Mouse (Mus musculus): ENCODE results near the gene Pik3r6. TPM values are rescaled to one million over a fixed set of nuclear protein-coding genes. Genes with fewer than 3 reads are reported as not detected.

The Pik3r6 gene
- total RNA-seq, 2 experiments from 2014 or later: 5.0 to 6.4 TPM

- intact Hi-C loops (cut with DNase I): loop anchor here (5.0 to 10.0 kb wide), 4 partner anchors 127 to 310 kb away; partner anchors contain the start of genes Myh10 and Ndel1
- TF ChIP-seq CTCF (IDR thresholded peaks at IDR 0.05): no peak
- DNase-seq (ENCODE audit: extremely low spot score in 1 of 2, low spot score in 2 of 2): no peak
- H3K27ac ChIP-seq: no peak overlapping the region
- no peak overlapping the region for H3K4me3 ChIP-seq
Observed at GRCm38 (mm10) chr11:68565032-68565429, 62.2 kb downstream of the Pik3r6 start.

DNA sequence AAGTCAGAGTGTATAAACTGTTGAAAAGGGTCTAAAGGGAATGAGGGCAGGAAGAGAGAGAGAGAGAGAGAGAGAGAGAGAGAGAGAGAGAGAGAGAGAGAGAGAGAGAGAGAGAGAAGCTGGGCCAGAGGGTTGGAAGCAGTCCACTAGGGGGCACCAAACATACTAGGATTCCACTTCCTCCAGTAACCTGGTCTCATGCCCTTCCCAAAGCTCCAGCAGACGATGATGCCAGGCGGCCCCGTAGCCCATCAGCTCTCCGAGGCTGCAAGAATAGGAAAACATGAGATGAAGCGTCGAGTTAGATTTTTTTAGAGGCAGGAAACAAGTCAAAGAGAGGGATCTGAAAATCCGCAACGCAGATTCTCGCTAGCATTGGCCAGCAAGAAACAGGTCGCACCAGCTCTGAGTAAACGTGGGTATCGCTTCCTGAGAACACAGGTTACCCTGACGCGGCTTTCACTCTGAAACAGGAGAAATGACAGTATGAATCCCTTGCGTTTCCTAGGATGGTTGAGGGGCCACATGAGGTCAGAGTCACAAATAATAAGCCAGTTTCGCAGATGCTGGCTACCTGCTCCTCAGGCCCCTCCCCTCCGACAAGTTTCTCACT is 63.7 kb downstream of the Pik3r6 start:
- peak; percentile 60 for TF ChIP-seq CTCF (IDR thresholded peaks at IDR 0.05)
- intact Hi-C loops (cut with DNase I): loop anchor here (1.0 to 10.0 kb wide), 5 partner anchors 23 to 308 kb away; partner anchors contain the start of genes Myh10 and Ndel1
- H3K27ac ChIP-seq: no peak overlapping the region

DNA sequence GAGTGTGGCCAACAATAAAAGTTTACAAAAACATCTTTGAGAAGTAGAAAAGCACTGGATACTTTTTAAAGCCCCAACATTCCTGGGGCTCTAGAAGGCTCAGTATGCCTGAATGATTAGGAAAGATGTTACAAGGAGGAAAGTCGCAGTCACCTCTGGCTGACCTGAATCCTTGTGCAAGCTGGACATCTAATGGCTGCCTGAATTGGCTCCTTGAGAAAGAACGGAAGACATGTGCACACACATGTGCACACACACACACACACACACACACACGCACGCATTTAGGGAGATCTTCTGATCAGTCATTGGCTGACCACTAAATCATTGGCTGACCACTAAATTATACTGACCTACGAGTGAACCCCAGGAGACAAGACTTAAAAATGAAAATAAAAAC is 68.0 kb downstream of the Pik3r6 start:
- Histone ChIP-seq H3K27ac (no peak overlapping the region), H3K4me3 (no peak overlapping the region)
- DNase-seq (ENCODE audit: extremely low spot score in 1 of 2, low spot score in 2 of 2): no peak
- intact Hi-C loops (cut with DNase I): no loop called here
- TF ChIP-seq CTCF (IDR thresholded peaks at IDR 0.05): no peak

More for the DNA sequence above, 63.7 kb downstream of the Pik3r6 start:
- DNase-seq (ENCODE audit: extremely low spot score in 1 of 2, low spot score in 2 of 2): peak; percentile 81 to 82
- H3K4me3 ChIP-seq: peak overlapping the region; percentile 43

DNA sequence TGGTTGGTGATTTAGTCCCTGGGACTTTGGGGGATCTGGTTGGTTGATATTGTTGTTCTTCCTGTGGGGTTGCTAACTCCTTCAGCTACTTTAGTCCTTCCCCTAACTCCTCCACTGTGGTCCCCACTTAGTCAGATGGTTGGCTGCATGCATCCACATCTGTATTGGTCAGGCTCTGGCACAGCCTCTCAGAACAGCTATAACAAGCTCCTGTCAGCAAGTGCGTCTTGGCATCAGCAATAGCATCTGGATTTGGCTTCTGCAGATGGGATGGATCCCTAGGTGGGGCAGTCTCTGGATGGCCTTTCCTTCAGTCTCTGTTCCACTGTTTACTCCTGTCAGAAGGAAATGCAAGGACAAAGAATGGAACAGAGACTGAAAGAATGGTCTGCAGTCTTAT is 74.3 kb downstream of the Pik3r6 start:
- no peak for TF ChIP-seq CTCF (IDR thresholded peaks at IDR 0.05)
- no peak overlapping the region for H3K4me3 ChIP-seq
- intact Hi-C loops (cut with DNase I): no loop called here
- DNase-seq (ENCODE audit: extremely low spot score in 1 of 2, low spot score in 2 of 2): no peak
- no peak overlapping the region for H3K27ac ChIP-seq

DNA sequence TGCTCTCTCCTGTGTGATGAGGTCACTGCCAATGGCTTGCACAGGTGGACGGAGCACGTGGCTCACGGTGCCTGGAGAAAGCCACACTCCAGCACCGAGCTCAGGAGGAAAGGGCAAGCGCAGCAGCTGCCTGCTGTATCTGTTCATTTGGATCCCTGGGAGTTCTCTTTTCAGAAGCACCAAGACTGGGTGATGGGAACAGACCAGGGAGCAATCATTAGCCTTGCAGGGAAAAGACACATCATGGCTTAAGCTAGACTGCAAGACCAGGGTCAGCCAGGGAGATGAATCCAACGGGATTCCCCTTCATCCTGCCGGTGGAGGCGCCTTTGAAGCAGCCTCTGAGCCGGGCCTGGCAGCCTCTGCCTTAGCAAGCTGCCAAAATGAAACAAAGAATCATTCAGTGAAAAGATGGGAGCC is 76.7 kb downstream of the Pik3r6 start:
- TF ChIP-seq CTCF (IDR thresholded peaks at IDR 0.05): no peak; the same call in 1 of the 2 replicates
- intact Hi-C loops (cut with DNase I): no loop called here
- no peak overlapping the region for H3K4me3 ChIP-seq
- DNase-seq (ENCODE audit: extremely low spot score in 1 of 2, low spot score in 2 of 2): peak; percentile 40 to 42
- no peak overlapping the region for H3K27ac ChIP-seq

DNA sequence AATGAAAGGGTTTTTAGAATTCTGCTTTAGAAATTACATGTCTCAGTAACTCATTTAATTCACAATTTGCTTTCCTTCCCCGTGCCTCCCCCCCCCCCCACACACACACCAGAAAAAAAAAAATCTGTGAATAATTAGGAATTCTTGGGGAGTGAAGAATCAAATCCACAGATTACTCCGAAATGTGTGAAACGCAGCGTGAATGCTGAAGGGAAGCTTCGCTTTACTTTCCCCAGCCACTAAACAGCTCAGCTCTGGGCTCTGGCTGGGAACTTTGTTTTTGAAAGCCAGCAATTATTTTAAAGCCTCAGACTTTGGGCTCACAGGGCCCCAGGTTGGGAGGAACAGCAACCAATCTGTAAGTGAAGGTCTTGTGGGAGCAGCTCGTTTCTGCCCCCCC is 77.7 kb downstream of the Pik3r6 start:
- intact Hi-C loops (cut with DNase I): no loop called here
- no peak for TF ChIP-seq CTCF (IDR thresholded peaks at IDR 0.05)
- no peak overlapping the region for H3K4me3 ChIP-seq
- H3K27ac ChIP-seq: no peak overlapping the region
- no peak for DNase-seq (ENCODE audit: extremely low spot score in 1 of 2, low spot score in 2 of 2)

GRCm38 (mm10) chr11:68583225-68583624 is 80.4 kb downstream of the Pik3r6 start:
- TF ChIP-seq CTCF (IDR thresholded peaks at IDR 0.05): no peak
- peak; percentile 52 to 54 for DNase-seq (ENCODE audit: extremely low spot score in 1 of 2, low spot score in 2 of 2)
- Histone ChIP-seq H3K4me3 (peak overlapping the region; percentile 16; the same call in 1 of the 2 replicates), H3K27ac (no peak overlapping the region; the same call in 1 of the 2 replicates)
- intact Hi-C loops (cut with DNase I): loop anchor here (2.0 kb wide), 1 partner anchor 110 kb away; no protein-coding TSS in a partner anchor

DNA sequence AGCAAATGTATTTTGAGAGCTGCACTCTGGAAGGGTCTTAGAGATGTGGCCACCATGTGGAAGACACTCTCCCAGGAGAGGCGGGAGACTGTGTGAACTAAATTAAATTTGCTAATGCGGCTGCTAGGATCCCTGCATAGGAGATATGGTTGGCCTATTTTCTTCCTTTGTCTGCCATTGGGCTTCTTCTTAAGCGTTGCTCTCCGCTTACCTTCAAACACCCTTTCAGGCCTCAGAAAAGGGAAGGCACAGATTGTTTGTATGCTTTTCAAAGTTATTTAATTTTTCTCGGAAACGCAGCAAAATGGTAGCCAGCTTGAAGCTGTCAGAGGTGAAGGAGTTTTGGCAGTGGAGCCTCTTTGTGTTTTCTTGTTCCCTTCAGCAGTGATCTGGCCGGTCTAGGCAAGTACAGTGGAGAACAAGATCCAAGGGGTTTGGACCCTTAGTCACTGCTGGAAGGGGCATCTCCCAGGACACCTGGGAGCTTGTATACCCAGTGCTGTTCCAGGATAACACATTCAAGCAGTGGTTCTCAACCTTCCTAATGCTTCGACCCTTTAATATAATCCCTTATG is 81.2 kb downstream of the Pik3r6 start:
- no peak overlapping the region for H3K4me3 ChIP-seq
- intact Hi-C loops (cut with DNase I): loop anchor here (2.0 kb wide), 1 partner anchor 109 kb away; no protein-coding TSS in a partner anchor
- DNase-seq (ENCODE audit: extremely low spot score in 1 of 2, low spot score in 2 of 2): no peak
- TF ChIP-seq CTCF (IDR thresholded peaks at IDR 0.05): no peak
- H3K27ac ChIP-seq: no peak overlapping the region; the same call in 1 of the 2 replicates

- intact Hi-C loops (cut with DNase I): no loop called here
- no peak for DNase-seq (ENCODE audit: extremely low spot score in 1 of 2, low spot score in 2 of 2)
- Histone ChIP-seq H3K4me3 (no peak overlapping the region), H3K27ac (no peak overlapping the region)
- TF ChIP-seq CTCF (IDR thresholded peaks at IDR 0.05): no peak; the same call in 1 of the 2 replicates
Observed at GRCm38 (mm10) chr11:68585890-68586289, 83.1 kb downstream of the Pik3r6 start.

- intact Hi-C loops (cut with DNase I): no loop called here
- no peak within 1 kb of the TSS for H3K4me3 ChIP-seq
- TF ChIP-seq CTCF (IDR thresholded peaks at IDR 0.05): no peak
- DNase-seq (ENCODE audit: extremely low spot score in 1 of 2, low spot score in 2 of 2): no peak
- H3K27ac ChIP-seq: no peak within 1 kb of the TSS
Observed at GRCm38 (mm10) chr11:68586721-68587120, 83.9 kb downstream of the Pik3r6 start, which contains the start of gene Ccdc42. Gene Ccdc42, plus strand, starts transcription at chr11:68587021.

DNA sequence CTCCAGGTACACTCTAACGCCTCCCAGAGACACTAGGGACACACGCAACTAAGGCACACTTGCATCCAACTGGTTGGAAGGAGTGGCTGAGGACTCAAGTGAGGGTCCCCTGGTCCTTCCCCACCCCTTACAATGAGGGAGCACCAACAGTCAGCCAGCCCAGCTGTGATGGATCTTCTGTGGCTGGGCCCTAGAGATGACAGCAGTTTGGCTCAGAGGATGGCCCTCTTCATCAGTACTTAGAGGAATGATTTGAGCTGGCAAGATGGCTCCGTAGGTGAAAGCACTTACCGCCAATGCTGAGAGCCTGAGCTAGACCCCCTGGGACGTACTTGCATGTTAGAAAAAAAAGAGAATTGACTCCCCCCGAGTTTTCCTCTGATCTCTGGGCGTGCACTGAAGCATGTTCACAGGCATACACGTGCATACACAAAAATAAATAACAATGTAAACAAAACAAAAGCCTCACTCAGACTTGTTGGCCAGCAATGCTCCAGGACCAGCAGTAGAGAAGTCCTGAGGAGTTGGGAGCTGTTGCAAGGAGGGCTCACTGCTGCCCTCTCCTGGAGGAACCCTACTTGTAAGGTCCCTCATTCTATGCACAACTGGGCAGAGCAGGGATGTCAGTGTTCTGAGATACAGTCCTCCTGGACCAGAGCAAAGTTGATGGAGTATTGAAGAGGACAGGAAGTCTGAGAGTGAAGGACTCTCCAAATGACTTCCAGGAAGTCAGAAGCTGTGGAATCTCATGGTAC is 86.4 kb downstream of the Pik3r6 start:
- peak; percentile 76 to 84 for DNase-seq (ENCODE audit: extremely low spot score in 1 of 2, low spot score in 2 of 2)
- no peak overlapping the region for H3K4me3 ChIP-seq
- H3K27ac ChIP-seq: no peak overlapping the region
- peak; percentile 94 for TF ChIP-seq CTCF (IDR thresholded peaks at IDR 0.05)
- intact Hi-C loops (cut with DNase I): loop anchor here (1.0 kb wide), 1 partner anchor 23 kb away; no protein-coding TSS in a partner anchor

DNA sequence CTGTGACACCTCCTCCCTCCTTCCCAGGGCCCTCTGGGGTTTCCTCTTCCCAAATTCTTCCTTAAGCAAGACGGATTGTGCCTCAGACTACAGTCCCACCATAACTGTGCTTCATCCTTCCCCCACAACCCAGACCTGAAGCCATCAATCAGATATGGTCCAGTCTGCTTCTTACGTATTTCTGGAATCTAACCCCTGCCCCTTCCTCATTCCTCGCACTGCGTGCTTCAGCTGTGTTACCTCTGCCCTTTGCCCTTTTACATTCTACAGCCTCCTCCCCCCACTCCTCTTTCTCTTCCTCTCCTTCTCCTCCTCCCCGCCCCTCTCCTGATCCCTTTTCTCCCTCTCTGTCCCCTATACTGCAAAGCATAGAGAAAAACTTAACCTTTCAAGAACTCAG is 88.9 kb downstream of the Pik3r6 start:
- no peak for DNase-seq (ENCODE audit: extremely low spot score in 1 of 2, low spot score in 2 of 2)
- intact Hi-C loops (cut with DNase I): no loop called here
- Histone ChIP-seq H3K4me3 (no peak overlapping the region), H3K27ac (no peak overlapping the region)
- TF ChIP-seq CTCF (IDR thresholded peaks at IDR 0.05): no peak

Measured in left cerebral cortex, adult 2 months (tissue).